In the genomic region with DNA sequence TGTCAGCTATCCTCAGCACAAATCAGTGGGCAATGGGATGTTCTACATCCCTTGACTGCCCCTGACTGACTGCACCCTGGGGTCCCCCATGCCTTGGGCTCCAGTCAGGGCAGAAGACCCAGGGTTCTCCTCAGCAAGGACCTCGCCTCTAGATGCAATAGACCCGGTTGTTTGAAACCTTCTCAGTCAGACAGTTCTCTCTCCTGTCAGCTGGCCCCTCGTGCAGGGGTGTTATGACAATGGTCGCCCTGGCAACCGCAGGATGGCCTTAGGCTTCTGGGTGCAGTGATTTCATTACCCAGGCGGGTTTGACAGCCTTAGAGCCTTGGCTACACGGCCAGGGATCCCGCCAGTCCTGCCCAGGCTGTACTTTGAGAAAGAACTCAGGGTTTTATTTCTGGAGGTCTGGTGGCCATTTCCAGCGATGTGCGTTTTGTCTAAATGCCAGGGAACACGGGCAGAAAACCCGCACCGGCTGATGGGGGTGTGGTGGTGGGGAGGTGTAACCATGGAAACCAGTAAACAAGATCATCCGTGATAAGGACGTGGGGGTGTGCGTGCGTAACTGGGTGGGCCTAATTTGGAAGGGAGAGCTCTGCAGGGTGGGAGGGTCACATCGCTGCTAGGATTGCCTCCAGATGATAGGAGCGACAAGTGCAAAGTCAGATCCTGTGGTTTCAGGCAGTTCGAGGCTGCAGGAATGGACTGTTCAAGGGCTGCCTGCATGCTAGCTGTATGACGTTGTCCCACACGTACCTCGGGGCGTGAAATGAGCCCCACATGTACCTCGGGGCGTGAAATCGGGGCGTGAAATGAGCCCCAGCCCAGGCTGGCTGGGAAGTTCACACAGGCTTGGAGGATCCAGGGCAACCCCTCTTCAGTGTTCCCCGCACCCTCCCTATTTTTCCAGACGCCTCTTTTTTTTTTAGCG, we compare ENCODE assay signal across 9 mouse cellular contexts.
DNase-seq lines count a peak whose midpoint lies in the region; ATAC-seq lines count a peak whose summit lies in the region.
"Had no signal": no experiment of that assay in that cellular context is flagged by ENCODE, and none has a peak within 500 bp of the region (broad histone marks: within the 10 kb centered on the region; RNA-seq: fewer than 3 reads in every experiment).

No protein-coding gene starts in this region.

- H3K4me3 ChIP-seq in heart, embryonic 11.5 days (ENCODE audit: low read depth, low read length): no peak overlapping the region
- H3K4me3 ChIP-seq: erythroblast, embryonic 14.5 days had no signal

- H3K27ac ChIP-seq in heart, embryonic 11.5 days (ENCODE audit: low read depth, low read length): no peak overlapping the region

- H3K4me1 ChIP-seq in heart, embryonic 11.5 days (ENCODE audit: control insufficient read depth, insufficient read depth, low read length): 0 out of 2 replicates have a peak, but pooled peaks cover 11% of the 10 kb centered on the region

- no peak for DNase-seq in heart, postnatal 10 days
- DNase-seq in adrenal gland, postnatal 14 days: peak; percentile 78
- DNase-seq in frontal cortex, postnatal 10 days (ENCODE audit: low spot score in 2 of 2): peak; percentile 50 to 71
- DNase-seq in left cerebral cortex, postnatal 14 days (ENCODE audit: low spot score in 2 of 2): peak; percentile 64 to 80
- DNase-seq in retina, embryonic 14.5 days (ENCODE audit: low spot score): peak; percentile 76
- no peak for DNase-seq in spleen, postnatal 4 days (ENCODE audit: low spot score in 2 of 2)
- DNase-seq in urinary bladder, postnatal 25 days (ENCODE audit: low spot score): no peak

- no peaks in the 10 kb centered on the region for H3K27me3 ChIP-seq in heart, embryonic 11.5 days (ENCODE audit: control insufficient read depth, insufficient read depth, low read length)

- no peaks in the 10 kb centered on the region for H3K36me3 ChIP-seq in heart, embryonic 11.5 days (ENCODE audit: control insufficient read depth, insufficient read depth, low read length)

- H3K4me2 ChIP-seq in heart, embryonic 11.5 days: peak overlapping the region; percentile 45

- intact Hi-C loops in heart, postnatal 10 days (cut with DNase I): loop anchor here (2.0 to 5.0 kb wide), 2 partner anchors 106 to 178 kb away; partner anchors contain the start of gene Rfc5
- intact Hi-C loops in left cerebral cortex, postnatal 14 days (cut with DNase I): loop anchor here (5.0 to 10.0 kb wide), 3 partner anchors 108 to 186 kb away; partner anchors contain the start of genes Rfc5 and Wsb2

- 22% methylated on average over 31 of the region's 31 CpGs for WGBS in heart, embryonic 11.5 days (ENCODE audit: insufficient replicate concordance)

- H3K9ac ChIP-seq in heart, embryonic 11.5 days (ENCODE audit: low read depth, low read length): no peak overlapping the region

- no peaks in the 10 kb centered on the region for H3K9me3 ChIP-seq in heart, embryonic 11.5 days (replicated peaks; ENCODE audit: control insufficient read depth, low read length)

- peak; percentile 37; the same call in 1 of the 2 replicates for ATAC-seq in heart, embryonic 11.5 days (replicated peaks; ENCODE audit: insufficient number of reproducible peaks, low FRiP score, low TSS enrichment)

Comparison
In these comparisons a context has a peak if more than half of its experiments do, and no peak if none do; other contexts are left out.
1. DNase-seq: peak in adrenal gland, postnatal 14 days (single experiment), frontal cortex, postnatal 10 days (2 of 2), left cerebral cortex, postnatal 14 days (2 of 2) and retina, embryonic 14.5 days (single experiment); none in heart, postnatal 10 days (0 of 2), spleen, postnatal 4 days (0 of 2) and urinary bladder, postnatal 25 days (single experiment).